Mouse (Mus musculus) spleen, adult 12 weeks (tissue): ENCODE data around the gene Cbr4.
A peak's percentile ranks its signal among the peaks of the same experiment; 100 is the strongest.

Experiments
- DNase-seq: peaks from one replicate; pipeline ENCODE4 v3.0.0; 2022; ENCODE audit warnings: low spot score

Gene Cbr4

DNA sequence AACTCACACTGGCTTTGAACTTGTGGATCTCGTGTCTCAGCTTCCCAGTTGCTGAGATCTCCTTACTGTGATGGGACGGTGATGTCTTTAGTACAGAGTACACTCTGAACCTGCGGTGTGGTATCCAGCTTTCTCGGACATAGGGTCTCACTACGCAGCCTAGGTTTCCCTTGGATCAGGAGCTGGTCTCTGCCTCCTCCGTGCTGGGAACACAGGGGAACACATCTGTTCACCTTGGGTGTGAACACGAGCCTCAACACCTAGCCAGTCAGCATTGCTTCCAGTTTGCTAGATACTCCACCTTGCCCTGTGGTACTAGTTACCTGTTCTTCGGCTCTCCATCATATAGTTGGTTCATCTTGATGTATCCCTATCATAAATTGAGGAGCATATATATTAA lies 1.1 kb downstream of the Cbr4 start:
- no peak for DNase-seq

DNA sequence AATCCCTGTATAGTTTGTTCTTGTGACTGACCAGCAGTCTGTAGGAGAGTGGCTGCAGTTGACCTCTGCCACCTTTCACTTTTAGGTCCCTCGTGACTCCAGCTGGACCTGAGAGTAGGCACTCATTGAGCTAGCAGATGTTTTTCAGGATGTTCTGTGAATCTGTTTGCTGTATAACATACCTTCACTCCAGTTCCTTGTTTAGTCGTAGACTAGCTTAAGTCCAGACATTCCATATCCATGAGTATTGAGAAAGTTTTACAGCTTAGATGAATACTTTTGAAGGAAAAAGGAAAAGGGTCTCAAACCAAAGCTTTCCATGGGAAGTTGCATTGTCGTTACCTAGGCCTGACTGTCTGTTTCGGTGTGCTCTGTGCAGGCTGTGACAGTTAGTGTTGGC lies 9.6 kb downstream of the Cbr4 start:
- no peak for DNase-seq

GRCm38 (mm10) chr8:61499035-61499434 lies 11.5 kb downstream of the Cbr4 start:
- no peak for DNase-seq

GRCm38 (mm10) chr8:61500914-61501313 lies 13.4 kb downstream of the Cbr4 start:
- DNase-seq: no peak

GRCm38 (mm10) chr8:61502277-61502676 lies 14.7 kb downstream of the Cbr4 start:
- no peak for DNase-seq

DNA sequence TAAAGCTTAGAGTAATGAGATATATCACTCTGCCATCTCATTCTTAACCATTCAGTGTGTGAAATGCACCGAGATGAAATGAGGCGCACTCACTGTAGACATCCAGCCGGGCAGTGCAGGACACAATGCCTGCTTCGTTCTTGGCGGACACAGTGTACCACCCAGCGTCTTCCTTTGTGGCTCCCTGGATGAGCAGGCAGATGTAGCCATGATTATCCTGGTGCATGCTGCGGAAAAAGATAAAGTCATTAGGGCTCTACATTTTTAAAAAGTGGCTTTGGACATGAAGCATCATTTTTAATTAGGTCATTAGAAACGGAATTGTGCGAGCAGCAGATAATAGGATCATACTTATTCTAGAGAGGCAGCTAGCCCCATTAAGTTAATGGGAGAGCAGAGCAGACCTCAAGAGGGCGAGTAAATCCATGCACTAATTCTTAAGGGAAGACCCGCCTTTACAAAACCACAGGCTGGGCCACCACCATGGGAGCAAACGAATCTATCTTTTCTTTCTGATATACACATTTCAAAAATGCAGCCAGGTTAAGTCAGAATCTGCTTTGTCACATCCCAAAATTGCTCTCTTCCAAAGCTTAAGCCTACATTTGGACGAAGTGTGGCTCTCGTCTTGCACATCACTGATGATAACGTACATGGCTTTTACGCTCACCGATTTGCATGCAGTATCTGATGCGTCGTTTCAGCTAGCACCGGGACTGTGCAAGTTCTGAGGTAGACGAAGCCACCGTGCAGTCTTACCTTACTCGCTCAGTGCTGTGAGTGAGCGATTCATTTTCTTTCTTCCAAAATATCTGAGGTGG lies 27.8 kb downstream of the Cbr4 start:
- no peak for DNase-seq

GRCm38 (mm10) chr8:61515931-61516744 lies 28.6 kb downstream of the Cbr4 start:
- peak; percentile 30 for DNase-seq

GRCm38 (mm10) chr8:61516745-61517501 lies 29.4 kb downstream of the Cbr4 start:
- no peak for DNase-seq

GRCm38 (mm10) chr8:61517502-61518185 lies 30.1 kb downstream of the Cbr4 start:
- no peak for DNase-seq

DNA sequence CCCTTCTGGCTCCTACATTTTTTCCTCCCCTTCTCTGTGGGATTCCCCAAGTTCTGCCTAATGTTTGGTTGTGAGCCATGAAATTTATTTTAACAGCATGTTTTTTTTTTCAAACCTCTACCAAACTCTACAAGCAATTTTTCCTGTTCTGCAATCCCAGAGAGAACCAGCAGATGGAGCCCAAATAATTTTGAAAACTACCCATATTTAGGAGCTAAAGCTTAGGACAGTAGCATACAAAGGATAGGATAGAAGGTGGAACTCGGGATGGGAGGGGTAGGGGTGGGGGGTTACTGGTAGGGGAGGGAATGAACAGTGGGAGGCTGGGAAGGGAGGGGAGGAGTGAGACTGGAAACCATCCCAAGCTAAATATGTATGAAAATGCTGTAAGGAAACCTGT lies 34.6 kb downstream of the Cbr4 start:
- DNase-seq: no peak

GRCm38 (mm10) chr8:61527037-61527436 lies 39.5 kb downstream of the Cbr4 start:
- no peak for DNase-seq

GRCm38 (mm10) chr8:61528197-61528596 lies 40.7 kb downstream of the Cbr4 start:
- no peak for DNase-seq

GRCm38 (mm10) chr8:61528642-61529041 lies 41.1 kb downstream of the Cbr4 start:
- DNase-seq: no peak

DNA sequence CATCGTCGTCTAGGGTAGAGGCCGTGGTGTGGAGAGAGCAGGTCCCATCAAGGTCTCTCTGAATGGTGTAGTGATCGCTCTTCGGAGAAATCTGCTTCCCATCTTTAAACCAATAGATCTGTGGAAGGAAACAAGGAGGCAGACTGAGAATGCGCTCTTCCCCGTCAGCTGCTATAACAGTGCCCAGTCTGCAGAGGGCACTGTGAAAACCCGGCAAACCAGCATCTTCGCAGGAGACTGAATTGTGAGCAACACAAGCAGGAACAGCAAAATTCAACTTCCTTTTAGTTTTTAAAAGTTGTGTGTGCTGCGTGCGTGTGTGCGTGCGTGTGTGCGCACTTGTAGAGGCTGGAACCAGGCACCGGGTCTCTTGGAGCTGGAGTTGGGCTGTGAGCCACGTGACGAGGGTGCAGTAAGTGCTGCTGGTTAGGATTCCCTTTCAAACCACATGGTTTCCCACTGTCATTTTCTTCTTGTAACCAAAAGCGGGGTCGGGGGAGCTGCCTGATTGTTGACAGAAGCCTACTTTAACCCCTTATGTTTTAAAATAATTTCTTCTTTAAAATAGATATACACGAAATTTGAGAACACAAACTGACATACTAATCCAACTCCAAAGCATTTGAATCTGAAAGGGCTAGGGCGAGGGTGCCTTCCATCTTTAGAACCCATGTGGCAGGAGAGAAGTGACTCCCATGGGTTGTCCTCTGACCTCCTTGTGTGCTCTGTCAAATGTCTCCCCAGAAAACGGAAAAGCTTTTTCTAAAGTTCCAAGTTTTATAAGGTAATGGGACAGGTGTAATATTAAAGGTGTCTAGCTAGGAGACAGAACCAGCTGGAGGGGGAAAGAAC lies 44.6 kb downstream of the Cbr4 start:
- DNase-seq: no peak

DNA sequence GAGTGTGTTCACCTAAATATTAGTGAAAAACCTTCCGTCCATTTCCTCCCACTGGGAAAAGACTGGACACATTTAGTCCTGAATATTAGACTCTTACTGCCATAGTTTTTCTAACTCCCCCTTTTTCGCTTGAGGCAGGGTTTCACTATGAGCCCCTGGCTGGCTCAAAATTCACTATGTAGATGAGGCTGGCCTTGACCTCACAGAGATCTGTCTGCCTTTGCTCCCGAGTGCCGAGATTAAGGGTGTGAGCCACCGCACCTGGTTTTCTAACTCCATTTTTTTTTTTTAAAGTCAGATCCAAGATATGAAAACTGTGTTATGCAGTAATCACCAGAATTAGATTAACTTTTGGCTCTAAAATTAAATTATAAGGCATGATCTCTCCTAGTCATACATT lies 45.3 kb downstream of the Cbr4 start:
- DNase-seq: no peak

GRCm38 (mm10) chr8:61533356-61533926 lies 45.9 kb downstream of the Cbr4 start:
- no peak for DNase-seq

- DNase-seq: no peak
Measured at GRCm38 (mm10) chr8:61535472-61535871, 47.9 kb downstream of the Cbr4 start.

DNA sequence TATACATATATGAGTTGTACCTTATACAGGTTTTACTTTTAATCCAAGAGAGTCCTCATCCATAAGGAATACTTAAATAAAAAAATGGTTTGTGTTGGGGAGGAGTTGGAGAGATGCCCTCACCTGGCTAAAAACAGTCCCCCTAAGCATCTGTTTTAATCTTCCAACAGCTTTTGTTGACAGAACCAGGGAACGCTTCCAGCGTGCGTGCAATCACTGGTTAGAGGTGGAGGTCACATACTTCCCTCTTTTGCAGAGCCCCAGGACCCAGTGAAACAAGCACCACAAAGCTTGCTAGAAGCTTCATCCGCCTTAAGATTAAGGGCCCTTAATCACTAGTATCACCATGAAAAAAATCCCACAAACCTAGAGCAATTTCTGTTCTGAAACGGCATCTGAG lies 49.9 kb downstream of the Cbr4 start:
- DNase-seq: no peak

DNA sequence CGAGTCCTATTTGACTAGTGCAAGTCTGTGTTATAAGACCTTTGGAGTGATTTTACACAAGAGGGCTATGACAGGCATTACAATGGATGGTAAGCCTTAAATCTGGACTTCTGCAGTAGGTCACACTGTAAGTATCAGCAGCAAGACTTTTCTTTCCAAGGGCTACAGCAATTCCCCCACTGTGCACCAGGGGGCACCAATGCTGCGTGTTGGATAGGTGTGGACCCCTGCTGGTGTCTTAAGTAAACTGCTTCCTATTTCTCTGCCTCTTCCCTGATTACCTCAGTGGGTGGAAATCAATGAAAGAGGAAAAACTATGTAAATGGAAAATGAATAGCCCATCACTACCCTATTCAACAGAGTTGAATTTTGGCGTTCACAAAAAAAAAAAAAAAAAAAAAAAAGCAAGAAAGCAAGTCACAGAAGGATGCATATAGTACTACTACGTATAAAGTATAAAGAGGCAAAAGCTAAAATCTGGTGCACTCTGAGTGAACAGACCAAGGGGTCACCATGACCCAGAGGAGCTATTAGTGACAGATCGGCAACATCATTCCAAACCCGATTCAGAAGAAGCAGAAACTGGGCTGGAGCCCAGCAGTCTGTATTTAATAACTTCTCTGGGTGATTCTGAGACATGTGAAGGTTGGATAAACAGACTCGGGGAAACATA lies 52.4 kb downstream of the Cbr4 start:
- DNase-seq: peak; percentile 41

GRCm38 (mm10) chr8:61549585-61549984 lies 62.1 kb downstream of the Cbr4 start:
- DNase-seq: no peak
